Mouse (Mus musculus) CH12.LX (cell line): ENCODE measurements at regions not wholly inside any gene's neighbourhood (a gene's known extent, or its start where the extent isn't known, plus 50 kb on each side); places are given as distances from the start of the nearest gene placed in this dataset.

Experiments used
- CTCF ChIP-seq, 2 experiments: IDR thresholded peaks in 1 of 2; conservative IDR thresholded peaks in 1 of 2; 2 replicates each; pipeline ENCODE4 v1.5.1; 2011 to 2012; ENCODE audit warnings: low read depth in 2 of 2, low read length in 2 of 2, improper control_type of control experiment in 1 of 2, inconsistent platforms in 1 of 2, mild to moderate bottlenecking in 1 of 2, moderate library complexity in 1 of 2
- ELF1 ChIP-seq: IDR thresholded peaks from 2 replicates; pipeline ENCODE4 v1.6.1; 2014; ENCODE audit warnings: low read depth, mild to moderate bottlenecking, inconsistent platforms, low read length, improper control_type of control experiment
- EP300 ChIP-seq: IDR thresholded peaks from 2 replicates; pipeline ENCODE4 v1.6.1; 2011; ENCODE audit warnings: low read length, improper control_type of control experiment
- HCFC1 ChIP-seq: IDR thresholded peaks from 2 replicates; pipeline ENCODE4 v1.6.1; 2012; ENCODE audit warnings: low read depth, mild to moderate bottlenecking, inconsistent platforms, low read length, improper control_type of control experiment
- JUND ChIP-seq: conservative IDR thresholded peaks from 2 replicates; pipeline ENCODE4 v1.6.1; 2011; ENCODE audit warnings: low read depth, low read length, improper control_type of control experiment
- MAFK ChIP-seq: IDR thresholded peaks from 2 replicates; pipeline ENCODE4 v1.6.1; 2011; ENCODE audit warnings: low read length, improper control_type of control experiment; ENCODE audit not compliant: insufficient replicate concordance
- MAZ ChIP-seq: IDR thresholded peaks from 2 replicates; pipeline ENCODE4 v1.6.1; 2012; ENCODE audit warnings: low read depth, mild to moderate bottlenecking, inconsistent platforms, low read length, improper control_type of control experiment, moderate library complexity
- MXI1 ChIP-seq: IDR thresholded peaks from 2 replicates; pipeline ENCODE4 v1.6.1; 2011; ENCODE audit warnings: mild to moderate bottlenecking, low read depth, low read length, improper control_type of control experiment
- POLR2A ChIP-seq: IDR thresholded peaks from 2 replicates; pipeline ENCODE4 v1.6.1; 2011; ENCODE audit warnings: low read depth, mild to moderate bottlenecking, improper control_type of control experiment, low read length
- POLR2AphosphoS2 ChIP-seq: IDR thresholded peaks from 2 replicates; pipeline ENCODE4 v1.6.1; 2011; ENCODE audit warnings: low read depth, low read length, improper control_type of control experiment
- SMC3 ChIP-seq: IDR thresholded peaks from 2 replicates; pipeline ENCODE4 v1.6.1; 2011; ENCODE audit warnings: low read depth, low read length, improper control_type of control experiment
- TBP ChIP-seq: conservative IDR thresholded peaks from 2 replicates; pipeline ENCODE4 v1.6.1; 2011; ENCODE audit warnings: low read depth, low read length, improper control_type of control experiment
- UBTF ChIP-seq: IDR thresholded peaks from 2 replicates; pipeline ENCODE4 v1.6.1; 2012; ENCODE audit warnings: low read depth, mild to moderate bottlenecking, inconsistent platforms, low read length, improper control_type of control experiment, moderate library complexity
- USF2 ChIP-seq: conservative IDR thresholded peaks from 2 replicates; pipeline ENCODE4 v1.6.1; 2011; ENCODE audit warnings: low read depth, low read length, improper control_type of control experiment

GRCm38 (mm10) chr2:133481305-133481704, 70.7 kb upstream of the Bmp2 start:
- no peak for TF ChIP-seq USF2
- no peak for TF ChIP-seq POLR2A
- no peak for TF ChIP-seq CTCF (conservative IDR thresholded peaks at IDR 0.05 in 1 of 2, IDR thresholded peaks at IDR 0.05 in 1 of 2; ENCODE audit: low read depth in 2 of 2, low read length in 2 of 2)
- no peak for TF ChIP-seq ELF1
- no peak for TF ChIP-seq JUND
- TF ChIP-seq UBTF, result no peak
- no peak for TF ChIP-seq EP300
- no peak for TF ChIP-seq TBP
- no peak for TF ChIP-seq MAFK
- no peak for TF ChIP-seq MXI1
- no peak for TF ChIP-seq MAZ
- TF ChIP-seq SMC3, result no peak
- no peak for TF ChIP-seq HCFC1
- no peak for TF ChIP-seq POLR2AphosphoS2
